8 mouse cellular contexts compared by ENCODE assay signal in genomic region chr5:72893987-72894386, GRCm38 (mm10). TPM values are rescaled to one million over a fixed set of nuclear protein-coding genes. Genes with fewer than 3 reads are reported as not detected.
DNase-seq lines count a peak whose midpoint lies in the region; ATAC-seq and TF ChIP-seq lines count a peak whose summit lies in the region.

No protein-coding gene starts in this region.

- 51% methylated on average over 5 of the region's 5 CpGs for WGBS in lung, embryonic 14.5 days
- WGBS in hindbrain, embryonic 12.5 days, result 62% methylated on average over 5 of the region's 5 CpGs

- no peak overlapping the region for H3K4me3 ChIP-seq in lung, embryonic 14.5 days (ENCODE audit: low read depth, low read length)
- no peak overlapping the region for H3K4me3 ChIP-seq in hindbrain, embryonic 12.5 days

- H3K27me3 ChIP-seq in lung, embryonic 14.5 days (ENCODE audit: insufficient read depth, low read length), result no peaks in the 10 kb centered on the region
- H3K27me3 ChIP-seq in splenic B cell, adult 2 months (ENCODE audit: control insufficient read depth, insufficient read depth, low read length, poor library complexity, severe bottlenecking), result no peaks in the 10 kb centered on the region
- no peaks in the 10 kb centered on the region for H3K27me3 ChIP-seq in hindbrain, embryonic 12.5 days

- no peaks in the 10 kb centered on the region for H3K4me1 ChIP-seq in lung, embryonic 14.5 days (ENCODE audit: insufficient read depth)
- H3K4me1 ChIP-seq in hindbrain, embryonic 12.5 days, result no peaks in the 10 kb centered on the region

- no peak for ATAC-seq in lung, embryonic 14.5 days (ENCODE audit: insufficient read depth)
- no peak for ATAC-seq in hindbrain, embryonic 12.5 days (ENCODE audit: low FRiP score)

- peak; percentile 22 to 52 for DNase-seq in cerebellum, postnatal 10 days
- DNase-seq in cerebellum, adult 11 months, result no peak
- DNase-seq in lung, embryonic 14.5 days, result peak; percentile 45
- DNase-seq in lung, postnatal 36 days, result no peak
- DNase-seq in brain, embryonic 14.5 days (ENCODE audit: low read depth), result no peak
- peak; percentile 65 for DNase-seq in splenic B cell, adult 2 months (ENCODE audit: low read depth, low spot score)
- DNase-seq in embryo, embryonic 10.5 days (ENCODE audit: low spot score), result no peak

- H3K9me3 ChIP-seq in lung, embryonic 14.5 days (ENCODE audit: low read depth, low read length), result no peaks in the 10 kb centered on the region
- H3K9me3 ChIP-seq in hindbrain, embryonic 12.5 days (replicated peaks), result no peaks in the 10 kb centered on the region

- no peak overlapping the region for H3K9ac ChIP-seq in lung, embryonic 14.5 days
- no peak overlapping the region for H3K9ac ChIP-seq in hindbrain, embryonic 12.5 days

- no peak for TF ChIP-seq POLR2A in brain, embryonic 14.5 days (IDR thresholded peaks at IDR 0.05; ENCODE audit: borderline replicate concordance, extremely low read depth, insufficient read depth, insufficient read length, poor library complexity, severe bottlenecking)

- H3K27ac ChIP-seq in lung, embryonic 14.5 days (ENCODE audit: low read depth), result no peak overlapping the region
- H3K27ac ChIP-seq in hindbrain, embryonic 12.5 days, result no peak overlapping the region

- TF ChIP-seq CTCF in lung, embryonic 14.5 days (IDR thresholded peaks at IDR 0.05; ENCODE audit: low read depth), result peak; percentile 58
- TF ChIP-seq CTCF in brain, embryonic 14.5 days (IDR thresholded peaks at IDR 0.05; ENCODE audit: borderline replicate concordance, extremely low read depth, insufficient read depth, insufficient read length), result peak; percentile 60

- H3K4me2 ChIP-seq in lung, embryonic 14.5 days, result no peak overlapping the region
- H3K4me2 ChIP-seq in hindbrain, embryonic 12.5 days (replicated peaks), result no peak overlapping the region

- no peaks in the 10 kb centered on the region for H3K36me3 ChIP-seq in lung, embryonic 14.5 days (ENCODE audit: insufficient read depth)
- H3K36me3 ChIP-seq in splenic B cell, adult 2 months (ENCODE audit: control insufficient read depth, insufficient read depth, low read length, poor library complexity, severe bottlenecking), result no peaks in the 10 kb centered on the region
- H3K36me3 ChIP-seq in hindbrain, embryonic 12.5 days, result no peaks in the 10 kb centered on the region

RNA-seq across cellular contexts. Expression of gene Slain2, which starts 20.1 kb away (rescaled TPM):
- 23.0 and 25.1 TPM in 2 replicates for polyA plus RNA-seq in lung, embryonic 14.5 days (2014; fragmentation: Nextera tagmentation; extraction: Ambion mirVana)
- 22.7 and 31.0 TPM in 2 replicates for polyA plus RNA-seq in brain, embryonic 14.5 days (2012; rRNA removed)
- polyA plus RNA-seq in hindbrain, embryonic 12.5 days (2016; fragmentation: Nextera tagmentation; extraction: Ambion mirVana), result 27.7 and 30.9 TPM in 2 replicates

RNA-seq across cellular contexts. Expression of gene Tec, which starts 25.7 kb away (rescaled TPM):
- polyA plus RNA-seq in lung, embryonic 14.5 days (2014; fragmentation: Nextera tagmentation; extraction: Ambion mirVana), result 3.5 and 3.8 TPM in 2 replicates
- 2.9 and 3.9 TPM in 2 replicates for polyA plus RNA-seq in brain, embryonic 14.5 days (2012; rRNA removed)
- 6.5 and 7.8 TPM in 2 replicates for polyA plus RNA-seq in hindbrain, embryonic 12.5 days (2016; fragmentation: Nextera tagmentation; extraction: Ambion mirVana)

Comparison
In these comparisons a context has a peak if more than half of its experiments do, and no peak if none do; other contexts are left out.
1. DNase-seq: peak in cerebellum, postnatal 10 days (2 of 2), lung, embryonic 14.5 days (single experiment) and splenic B cell, adult 2 months (single experiment); none in cerebellum, adult 11 months (single experiment), lung, postnatal 36 days (single experiment), brain, embryonic 14.5 days (single experiment) and embryo, embryonic 10.5 days (single experiment).